Mouse (Mus musculus) myocyte (in vitro differentiated cells): ENCODE measurements around the gene Pcdh9. TPM values are rescaled to one million over a fixed set of nuclear protein-coding genes. Genes with fewer than 3 reads are reported as not detected.

ENCODE experiments used
- H3K27me3 ChIP-seq: one replicate; pipeline ENCODE4 v1.6.1; 2011; ENCODE audit not compliant: control insufficient read depth, insufficient read depth, insufficient read length
- H3K36me3 ChIP-seq: one replicate; pipeline ENCODE4 v1.6.1; 2011; ENCODE audit not compliant: control insufficient read depth, insufficient read depth
- H3K4me2 ChIP-seq: one replicate; pipeline ENCODE4 v1.6.1; 2011; ENCODE audit warnings: low read depth, control low read depth
- H3K4me3 ChIP-seq: one replicate; pipeline ENCODE4 v1.5.1; 2011; ENCODE audit warnings: mild to moderate bottlenecking, control low read depth, moderate library complexity
- H3K79me2 ChIP-seq: one replicate; pipeline ENCODE4 v1.6.1; 2011; ENCODE audit not compliant: control insufficient read depth, insufficient read depth
- H3ac ChIP-seq: one replicate; pipeline ENCODE4 v1.6.1; 2011; ENCODE audit not compliant: control insufficient read depth, insufficient read length
- CEBPB ChIP-seq: IDR thresholded peaks from 2 replicates; pipeline ENCODE4 v1.6.1; 2011; ENCODE audit warnings: mild to moderate bottlenecking, moderate library complexity; ENCODE audit not compliant: poor library complexity, insufficient read depth, severe bottlenecking
- E2F4 ChIP-seq: IDR thresholded peaks from one replicate; pipeline ENCODE4 v1.6.1; 2011; ENCODE audit warnings: mild to moderate bottlenecking, control low read depth, moderate library complexity; ENCODE audit not compliant: insufficient read depth
- MAX ChIP-seq: IDR thresholded peaks from one replicate; pipeline ENCODE4 v1.6.1; 2011; ENCODE audit warnings: low read depth, mild to moderate bottlenecking, control low read depth
- MYOD1 ChIP-seq, 3 experiments: IDR thresholded peaks; one replicate each; pipeline ENCODE4 v1.6.1; 2011; ENCODE audit warnings: control low read depth in 2 of 3, low read depth in 2 of 3, mild to moderate bottlenecking in 2 of 3, moderate library complexity in 1 of 3; ENCODE audit not compliant: insufficient read length in 2 of 3, control insufficient read depth in 1 of 3
- MYOG ChIP-seq, 3 experiments: IDR thresholded peaks; one replicate each; pipeline ENCODE4 v1.6.1; 2011; ENCODE audit warnings: control low read depth in 2 of 3, low read depth in 2 of 3, mild to moderate bottlenecking in 2 of 3; ENCODE audit not compliant: insufficient read length in 2 of 3, control insufficient read depth in 1 of 3, insufficient read depth in 1 of 3
- POLR2A ChIP-seq: IDR thresholded peaks from one replicate; pipeline ENCODE4 v1.6.1; 2011; ENCODE audit warnings: low read depth, mild to moderate bottlenecking, control low read depth, moderate library complexity; ENCODE audit not compliant: insufficient read length
- POLR2AphosphoS2 ChIP-seq: IDR thresholded peaks from one replicate; pipeline ENCODE4 v1.6.1; 2011; ENCODE audit warnings: low read depth, control low read depth; ENCODE audit not compliant: insufficient read length
- REST ChIP-seq: IDR thresholded peaks from one replicate; pipeline ENCODE4 v1.6.1; 2011; ENCODE audit warnings: mild to moderate bottlenecking, control low read depth, moderate library complexity; ENCODE audit not compliant: insufficient read depth, insufficient read length
- SRF ChIP-seq: IDR thresholded peaks from one replicate; pipeline ENCODE4 v1.6.1; 2011; ENCODE audit warnings: low read depth; ENCODE audit not compliant: control insufficient read depth, insufficient read length
- TCF12 ChIP-seq: IDR thresholded peaks from one replicate; pipeline ENCODE4 v1.6.1; 2011; ENCODE audit warnings: mild to moderate bottlenecking, control low read depth; ENCODE audit not compliant: poor library complexity, insufficient read depth, severe bottlenecking
- TCF3 ChIP-seq: IDR thresholded peaks from one replicate; pipeline ENCODE4 v1.6.1; 2011; ENCODE audit warnings: low read depth, control low read depth; ENCODE audit not compliant: insufficient read length
- USF1 ChIP-seq: IDR thresholded peaks from one replicate; pipeline ENCODE4 v1.6.1; 2011; ENCODE audit warnings: low read depth, mild to moderate bottlenecking, control low read depth, moderate library complexity
- polyA plus RNA-seq: library from polyadenylated mRNA; unstranded; fragments of >200 nt; fragmentation: generic; extraction: Trizol; gene quantifications from one replicate; pipeline ENCODE4 v1.2.1, GENCODE M21; 2012; ENCODE audit warnings: missing spikeins

Pcdh9 gene
- polyA plus RNA-seq, 1 experiment = 0.02 TPM

DNA sequence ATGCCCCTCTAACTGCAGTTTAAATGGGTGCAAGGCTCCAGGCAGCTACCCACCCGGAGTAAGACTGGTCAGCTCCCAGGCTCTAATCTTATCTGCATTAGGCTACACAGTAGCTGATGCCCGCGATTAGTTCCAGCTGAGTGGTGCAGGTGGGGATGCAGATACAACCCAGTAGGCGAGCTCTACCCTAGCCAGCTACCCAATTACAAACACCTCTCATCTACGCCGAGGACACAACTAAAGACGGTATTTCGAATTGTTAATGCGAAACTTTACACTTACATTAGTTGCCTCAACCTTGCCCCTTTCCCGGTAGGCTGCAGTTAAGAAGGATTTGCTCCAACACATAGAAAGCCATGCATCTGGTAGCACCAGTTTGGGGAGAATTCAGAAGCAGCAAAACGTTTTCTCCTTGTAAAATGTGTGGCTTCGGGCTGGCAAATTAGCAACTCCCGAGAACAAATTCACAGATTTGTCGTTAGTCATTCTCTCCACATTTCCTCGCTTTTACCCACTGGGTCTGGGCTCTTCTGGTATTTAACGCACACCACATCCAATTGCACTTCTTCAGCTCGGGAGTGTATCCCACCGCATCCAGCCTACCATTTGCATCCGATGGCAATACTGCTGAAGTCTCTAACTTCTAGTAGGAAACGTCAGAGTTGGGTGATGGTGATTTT, 500 bp downstream of the Pcdh9 start:
- Histone ChIP-seq H3K36me3 (no peaks in the 10 kb centered on the region), H3K27me3 (no peaks in the 10 kb centered on the region), H3K4me2 (peak overlapping the region; percentile 63), H3K4me3 (no peak overlapping the region), H3ac (no peak overlapping the region), H3K79me2 (no peaks in the 10 kb centered on the region)
- TF ChIP-seq TCF3 (no peak), POLR2A (no peak), MYOD1 (IDR thresholded peaks at IDR 0.05; ENCODE audit: control insufficient read depth in 1 of 3, insufficient read length in 2 of 3, low read depth in 2 of 3) (no peak), E2F4 (no peak), MAX (no peak)

DNA sequence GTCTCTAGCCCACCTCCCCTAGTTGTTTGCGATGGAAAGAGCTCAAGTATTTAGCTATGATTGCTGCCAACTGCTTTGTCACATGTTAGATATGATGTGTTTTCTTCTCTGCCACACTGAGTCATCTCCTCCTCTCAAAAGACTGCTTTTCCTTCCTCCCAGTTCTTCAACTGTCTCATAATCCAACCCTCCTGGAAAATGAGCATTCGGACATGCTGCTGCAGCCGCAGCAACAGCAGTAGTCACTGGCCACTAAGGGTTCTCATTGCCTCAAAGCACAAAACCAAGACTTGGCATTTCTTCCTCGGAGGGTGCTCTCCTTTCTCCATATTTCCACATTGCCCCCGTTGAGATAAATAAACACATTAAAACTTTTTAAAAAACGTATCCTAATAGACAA, 1.2 kb downstream of the Pcdh9 start:
- no peak overlapping the region for H3ac ChIP-seq
- TF ChIP-seq POLR2AphosphoS2 = no peak
- TF ChIP-seq POLR2A = no peak
- no peak for TF ChIP-seq TCF3
- TF ChIP-seq MYOD1 (IDR thresholded peaks at IDR 0.05; ENCODE audit: control insufficient read depth in 1 of 3, insufficient read length in 2 of 3, low read depth in 2 of 3) = no peak
- no peak for TF ChIP-seq CEBPB
- no peak for TF ChIP-seq MAX
- TF ChIP-seq MYOG (IDR thresholded peaks at IDR 0.05; ENCODE audit: control insufficient read depth in 1 of 3, insufficient read depth in 1 of 3, insufficient read length in 2 of 3, low read depth in 2 of 3) = no peak
- no peak for TF ChIP-seq E2F4
- TF ChIP-seq REST = no peak
- no peak for TF ChIP-seq USF1
- TF ChIP-seq TCF12 = no peak
- no peak for TF ChIP-seq SRF
- H3K36me3 ChIP-seq = no peaks in the 10 kb centered on the region
- H3K4me3 ChIP-seq = no peak overlapping the region
- no peaks in the 10 kb centered on the region for H3K79me2 ChIP-seq
- no peaks in the 10 kb centered on the region for H3K27me3 ChIP-seq
- no peak overlapping the region for H3K4me2 ChIP-seq

DNA sequence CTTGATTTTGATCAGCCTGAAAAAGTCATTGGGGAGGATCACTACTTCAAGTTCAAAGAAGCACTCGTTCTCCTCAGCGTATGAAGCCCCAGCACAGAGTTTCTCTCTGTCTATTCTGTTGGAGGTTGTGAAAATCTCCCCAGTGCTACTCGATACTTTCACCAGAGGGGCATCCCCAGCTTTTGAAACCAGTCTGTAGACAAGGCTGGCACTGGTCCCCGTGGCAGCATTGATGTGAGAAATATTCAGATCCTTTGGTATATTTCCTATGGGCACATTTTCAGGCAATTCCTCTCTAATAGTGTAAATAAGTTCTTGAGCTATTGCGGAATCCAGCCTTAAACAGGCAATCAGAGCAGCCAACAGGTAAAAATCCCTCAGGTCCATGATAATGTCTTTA, 2.1 kb downstream of the Pcdh9 start:
- Histone ChIP-seq H3K79me2 (no peaks in the 10 kb centered on the region), H3K4me3 (no peak overlapping the region), H3K4me2 (no peak overlapping the region), H3K27me3 (no peaks in the 10 kb centered on the region), H3ac (no peak overlapping the region), H3K36me3 (no peaks in the 10 kb centered on the region)
- TF ChIP-seq REST = no peak
- no peak for TF ChIP-seq MYOG (IDR thresholded peaks at IDR 0.05; ENCODE audit: control insufficient read depth in 1 of 3, insufficient read depth in 1 of 3, insufficient read length in 2 of 3, low read depth in 2 of 3)
- TF ChIP-seq TCF12 = no peak
- no peak for TF ChIP-seq USF1
- TF ChIP-seq CEBPB = no peak
- TF ChIP-seq TCF3 = no peak
- TF ChIP-seq MYOD1 (IDR thresholded peaks at IDR 0.05; ENCODE audit: control insufficient read depth in 1 of 3, insufficient read length in 2 of 3, low read depth in 2 of 3) = no peak
- TF ChIP-seq SRF = no peak
- TF ChIP-seq MAX = no peak
- TF ChIP-seq POLR2A = no peak
- TF ChIP-seq E2F4 = no peak
- TF ChIP-seq POLR2AphosphoS2 = no peak

DNA sequence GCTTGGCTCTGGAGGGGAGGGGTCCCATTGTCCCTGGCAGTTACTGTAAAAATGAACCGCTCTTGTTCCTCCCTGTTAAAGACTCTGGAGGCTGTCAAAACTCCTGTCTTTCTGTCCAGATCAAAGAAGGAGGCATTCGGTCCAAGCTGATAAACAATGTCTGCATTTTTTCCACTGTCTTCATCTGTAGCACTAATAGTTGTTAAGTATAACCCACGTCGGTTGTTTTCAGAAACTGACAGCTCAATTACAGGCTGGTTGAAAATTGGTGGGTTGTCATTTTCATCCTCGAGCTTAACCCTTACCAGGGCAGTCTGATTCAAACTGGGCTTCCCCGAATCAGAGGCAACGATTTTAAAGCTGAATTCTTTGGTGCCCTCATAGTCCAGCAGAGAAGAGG, 3.4 kb downstream of the Pcdh9 start:
- H3K36me3 ChIP-seq = no peaks in the 10 kb centered on the region
- no peak overlapping the region for H3K4me2 ChIP-seq
- no peak for TF ChIP-seq SRF
- no peak for TF ChIP-seq E2F4
- no peak for TF ChIP-seq TCF3
- TF ChIP-seq CEBPB = no peak
- no peak for TF ChIP-seq USF1
- no peak for TF ChIP-seq POLR2AphosphoS2
- no peak for TF ChIP-seq TCF12
- TF ChIP-seq MYOD1 (IDR thresholded peaks at IDR 0.05; ENCODE audit: control insufficient read depth in 1 of 3, insufficient read length in 2 of 3, low read depth in 2 of 3) = no peak
- TF ChIP-seq POLR2A = no peak
- no peak for TF ChIP-seq MAX
- no peak for TF ChIP-seq REST
- no peaks in the 10 kb centered on the region for H3K27me3 ChIP-seq
- H3K79me2 ChIP-seq = no peaks in the 10 kb centered on the region
- no peak overlapping the region for H3ac ChIP-seq
- no peak overlapping the region for H3K4me3 ChIP-seq

DNA sequence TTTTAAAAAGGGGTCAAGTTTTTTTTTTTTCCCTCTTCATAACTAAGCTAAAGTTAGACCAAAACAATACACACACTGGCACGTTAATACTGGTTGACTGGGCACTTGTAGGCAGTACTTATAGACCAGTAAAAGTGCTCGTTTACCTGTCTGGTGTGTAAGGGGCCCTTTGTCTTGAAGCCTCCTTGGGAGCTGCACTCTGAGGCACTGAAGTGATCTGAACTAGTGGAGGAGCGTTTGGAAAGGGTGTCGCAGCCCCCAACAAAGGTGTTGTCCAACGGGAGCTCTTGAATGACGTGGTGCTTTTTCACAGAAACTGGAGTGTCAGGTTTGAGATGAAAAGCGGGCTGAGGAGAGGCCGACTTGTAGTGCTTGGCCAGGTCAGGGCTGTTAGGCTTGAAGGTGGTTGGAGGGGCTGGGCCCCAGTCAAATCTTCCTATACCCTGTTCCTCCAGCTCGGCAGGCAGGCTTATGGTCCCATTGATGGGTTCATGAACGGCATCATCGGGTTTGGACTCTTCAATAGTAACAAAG, 4.9 kb downstream of the Pcdh9 start:
- Histone ChIP-seq H3ac (no peak overlapping the region), H3K79me2 (no peaks in the 10 kb centered on the region), H3K4me2 (no peak overlapping the region), H3K27me3 (no peaks in the 10 kb centered on the region), H3K36me3 (no peaks in the 10 kb centered on the region), H3K4me3 (no peak overlapping the region)
- TF ChIP-seq TCF12 (no peak), MYOD1 (IDR thresholded peaks at IDR 0.05; ENCODE audit: control insufficient read depth in 1 of 3, insufficient read length in 2 of 3, low read depth in 2 of 3) (no peak), MYOG (IDR thresholded peaks at IDR 0.05; ENCODE audit: control insufficient read depth in 1 of 3, insufficient read depth in 1 of 3, insufficient read length in 2 of 3, low read depth in 2 of 3) (no peak)
